Mouse (Mus musculus) bone marrow, adult 2 months (tissue): ENCODE measurements around the gene Adamts20.

ENCODE experiments used
- CTCF ChIP-seq: fragments of 200-500 bp; IDR thresholded peaks from 2 replicates; pipeline ENCODE4 v1.5.1; 2011; ENCODE audit warnings: low read length, control low read depth; ENCODE audit not compliant: control insufficient read depth, insufficient read depth
- POLR2A ChIP-seq: fragments of 200-500 bp; IDR thresholded peaks from 2 replicates; pipeline ENCODE4 v1.6.1; 2011; ENCODE audit warnings: low read depth, mild to moderate bottlenecking, control low read depth, low read length, borderline replicate concordance; ENCODE audit not compliant: control insufficient read depth

DNA sequence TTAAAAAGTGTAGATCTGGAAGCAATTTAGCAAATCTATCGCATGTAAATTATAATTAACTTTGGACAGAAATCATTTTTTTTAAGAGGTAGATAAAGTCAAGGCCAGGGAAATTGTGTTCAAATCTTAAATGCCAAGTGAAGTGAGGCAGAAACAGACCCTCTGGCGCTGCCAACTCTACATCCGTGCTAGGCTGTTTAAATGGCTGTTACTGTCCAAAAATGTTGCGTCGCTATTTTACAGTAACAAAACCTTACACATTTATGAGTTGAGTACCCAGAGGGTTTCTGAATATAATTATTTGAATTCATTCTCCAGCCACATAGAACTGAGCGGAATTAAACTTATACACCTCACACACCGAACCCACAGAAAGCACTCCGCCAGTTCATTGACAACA lies 13.6 kb downstream of the Adamts20 start:
- no peak for TF ChIP-seq POLR2A
- TF ChIP-seq CTCF: no peak
